12 mouse cellular contexts compared by ENCODE assay signal in the genomic region with DNA sequence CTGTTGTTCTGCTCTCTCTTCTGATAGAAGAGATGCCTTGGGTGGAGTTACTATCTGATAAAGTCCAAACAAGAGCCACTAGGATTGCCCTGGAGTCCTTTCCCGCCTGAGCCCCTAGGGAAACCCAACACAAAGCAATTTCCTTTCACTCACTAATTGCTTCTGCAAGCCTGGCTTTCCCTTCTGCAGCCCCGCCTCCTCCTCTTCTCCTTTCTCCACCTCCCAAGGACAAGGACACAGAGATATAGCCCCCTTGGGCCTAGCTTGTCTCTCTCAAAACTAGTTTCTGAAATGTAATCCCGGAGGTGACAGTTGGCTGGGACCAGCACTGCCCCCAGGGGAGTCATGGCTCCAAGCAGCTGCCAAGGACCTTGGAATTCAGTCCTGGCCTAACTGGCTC.
A peak's percentile ranks its signal among the peaks of the same experiment; 100 is the strongest.
DNase-seq lines count a peak whose midpoint lies in the region; ATAC-seq and TF ChIP-seq lines count a peak whose summit lies in the region.
"Had no signal": no experiment of that assay in that cellular context is flagged by ENCODE, and none has a peak within 500 bp of the region (broad histone marks: within the 10 kb centered on the region; RNA-seq: fewer than 3 reads in every experiment).

No protein-coding gene starts in this region.

- no peaks in the 10 kb centered on the region for H3K9me3 ChIP-seq in kidney, postnatal 0 days (replicated peaks; ENCODE audit: low read length)

- 12% methylated on average over 3 of the region's 3 CpGs for WGBS in kidney, postnatal 0 days

- ATAC-seq in kidney, postnatal 0 days (replicated peaks; ENCODE audit: low FRiP score, low read depth), result no peak
- ATAC-seq in activated CD4-positive, CD25-positive, alpha-beta regulatory T cell, adult 4 months, result no peak
- ATAC-seq: liver, postnatal 0 days had no signal

- no peak overlapping the region for H3K27ac ChIP-seq in kidney, postnatal 0 days

- no peak overlapping the region for H3K4me3 ChIP-seq in kidney, postnatal 0 days (replicated peaks; ENCODE audit: low read depth, low read length)

- intact Hi-C loops in heart, postnatal 14 days (cut with DNase I), result no loop called here

- no peaks in the 10 kb centered on the region for H3K4me1 ChIP-seq in kidney, postnatal 0 days (replicated peaks; ENCODE audit: insufficient read depth, low read length)

- no peaks in the 10 kb centered on the region for H3K36me3 ChIP-seq in kidney, postnatal 0 days (ENCODE audit: insufficient read depth, low read length)

- H3K4me2 ChIP-seq in kidney, postnatal 0 days (ENCODE audit: low read length), result no peak overlapping the region

- H3K9ac ChIP-seq in kidney, postnatal 0 days (ENCODE audit: low read depth, low read length), result no peak overlapping the region
- H3K9ac ChIP-seq: liver, postnatal 0 days had no signal

- peak; percentile 51 for DNase-seq in embryo, embryonic 10 days (ENCODE audit: low spot score)
- DNase-seq in embryo, embryonic 10.5 days (ENCODE audit: low spot score), result no peak
- DNase-seq in kidney, postnatal 0 days (ENCODE audit: low spot score), result peak; percentile 21
- DNase-seq in kidney, adult 8-10 months, result no peak
- DNase-seq in ZHBTc4 (ENCODE audit: low read depth, low spot score), result peak; percentile 53
- peak; percentile 9 to 15 for DNase-seq in heart, postnatal 14 days
- no peak for DNase-seq in testis, postnatal 10 days (ENCODE audit: low spot score)
- DNase-seq: cerebellum, adult 9-11 months; left cerebral cortex, postnatal 4 days; liver, postnatal 0 days; thymus, postnatal 14 days had no signal

- TF ChIP-seq CTCF in kidney, postnatal 0 days (IDR thresholded peaks at IDR 0.05; ENCODE audit: low read depth), result no peak

- no peaks in the 10 kb centered on the region for H3K27me3 ChIP-seq in kidney, postnatal 0 days (ENCODE audit: insufficient read depth, low read length)

Comparison
In these comparisons a context has a peak if more than half of its experiments do, and no peak if none do; other contexts are left out.
1. DNase-seq: peak in embryo, embryonic 10 days (single experiment), kidney, postnatal 0 days (single experiment), ZHBTc4 (single experiment) and heart, postnatal 14 days (2 of 2); none in embryo, embryonic 10.5 days (single experiment), kidney, adult 8-10 months (0 of 2) and testis, postnatal 10 days (single experiment).